Comparison of ENCODE assay signal across 7 mouse cellular contexts in the genomic region with DNA sequence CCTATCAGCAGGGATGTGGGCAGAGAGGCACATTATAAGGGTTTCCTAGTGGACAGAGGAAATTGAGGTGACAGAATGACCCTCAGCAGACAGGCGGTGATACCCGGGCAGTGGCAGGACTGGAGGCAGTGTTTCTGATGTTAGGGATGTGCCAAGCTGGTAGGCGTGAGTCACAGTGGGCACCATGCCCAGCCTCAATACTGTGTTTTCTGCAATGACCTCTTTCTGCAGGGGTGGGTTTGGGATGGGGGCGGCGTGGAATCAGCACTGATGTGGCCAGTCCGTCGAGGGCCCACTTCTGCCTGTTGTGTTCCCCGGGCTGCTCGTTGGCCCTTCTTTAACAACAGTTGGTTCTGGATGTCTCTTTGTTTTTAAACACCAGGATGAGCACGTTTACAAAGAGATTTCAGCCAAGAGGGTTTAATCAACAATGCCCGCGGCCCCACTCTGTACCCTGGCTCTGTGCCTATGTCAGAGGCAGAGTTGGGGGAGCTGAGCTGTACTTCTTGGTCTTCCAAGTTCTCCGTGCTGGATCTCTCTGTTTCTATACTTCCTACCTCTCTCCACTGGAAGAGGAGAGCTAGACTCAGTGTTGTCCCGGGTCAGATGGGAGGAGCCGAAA. TPM values are rescaled to one million over a fixed set of nuclear protein-coding genes. Genes with fewer than 3 reads are reported as not detected.
A peak's percentile ranks its signal among the peaks of the same experiment; 100 is the strongest.
DNase-seq lines count a peak whose midpoint lies in the region; ATAC-seq lines count a peak whose summit lies in the region.

No protein-coding gene starts in this region.

- peak; percentile 40 for DNase-seq in spleen, adult 12 weeks (ENCODE audit: low spot score)
- no peak for DNase-seq in spleen, adult 18-20 months
- peak; percentile 86 for DNase-seq in brain, adult 2 months (ENCODE audit: low read depth, low spot score)
- no peak for DNase-seq in heart, embryonic 10.5 days (ENCODE audit: low spot score)
- no peak for DNase-seq in c-Kit-positive CD71-positive TER-119-positive erythroid progenitor cells, embryonic 14.5 days (ENCODE audit: low spot score)

- H3K36me3 ChIP-seq in heart, embryonic 10.5 days: peaks cover 36% of the 10 kb centered on the region
- peaks cover 25% of the 10 kb centered on the region for H3K36me3 ChIP-seq in limb, embryonic 12.5 days
- H3K36me3 ChIP-seq in midbrain, embryonic 13.5 days: no peaks in the 10 kb centered on the region

- no peaks in the 10 kb centered on the region for H3K9me3 ChIP-seq in heart, embryonic 10.5 days
- no peaks in the 10 kb centered on the region for H3K9me3 ChIP-seq in limb, embryonic 12.5 days
- H3K9me3 ChIP-seq in midbrain, embryonic 13.5 days: no peaks in the 10 kb centered on the region

- peak overlapping the region; percentile 99 for H3K4me3 ChIP-seq in heart, embryonic 10.5 days
- peak overlapping the region; percentile 69 for H3K4me3 ChIP-seq in limb, embryonic 12.5 days (replicated peaks)
- 0 out of 2 replicates have a peak overlapping the region, but pooled peaks have one; percentile 37 for H3K4me3 ChIP-seq in midbrain, embryonic 13.5 days (replicated peaks)

- ATAC-seq in limb, embryonic 12.5 days (ENCODE audit: insufficient number of reproducible peaks, insufficient read depth, low FRiP score, low TSS enrichment, low read depth): no peak
- 0 out of 2 replicates have a peak, but pooled peaks have one; percentile 9 for ATAC-seq in midbrain, embryonic 13.5 days

- peaks cover 99% of the 10 kb centered on the region for H3K4me1 ChIP-seq in heart, embryonic 10.5 days
- H3K4me1 ChIP-seq in limb, embryonic 12.5 days (replicated peaks): peaks cover 67% of the 10 kb centered on the region
- peaks cover 38% of the 10 kb centered on the region for H3K4me1 ChIP-seq in midbrain, embryonic 13.5 days (replicated peaks)

- peak overlapping the region; percentile 77; the same call in 1 of the 2 replicates for H3K9ac ChIP-seq in limb, embryonic 12.5 days (replicated peaks)
- 0 out of 2 replicates have a peak overlapping the region, but pooled peaks have one; percentile 19 for H3K9ac ChIP-seq in midbrain, embryonic 13.5 days (replicated peaks)

- peak overlapping the region; percentile 99 for H3K27ac ChIP-seq in heart, embryonic 10.5 days
- peak overlapping the region; percentile 73; the same call in 1 of the 2 replicates for H3K27ac ChIP-seq in limb, embryonic 12.5 days
- H3K27ac ChIP-seq in midbrain, embryonic 13.5 days: no peak overlapping the region; the same call in 1 of the 2 replicates

- H3K27me3 ChIP-seq in heart, embryonic 10.5 days (ENCODE audit: insufficient read depth, poor library complexity, severe bottlenecking): no peaks in the 10 kb centered on the region
- peaks cover 23% of the 10 kb centered on the region for H3K27me3 ChIP-seq in limb, embryonic 12.5 days
- H3K27me3 ChIP-seq in midbrain, embryonic 13.5 days: peaks cover 53% of the 10 kb centered on the region

- WGBS in heart, embryonic 10.5 days: 30% methylated on average over 15 of the region's 15 CpGs
- 59% methylated on average over 15 of the region's 15 CpGs for WGBS in limb, embryonic 12.5 days
- 60% methylated on average over 15 of the region's 15 CpGs for WGBS in midbrain, embryonic 13.5 days

- H3K4me2 ChIP-seq in limb, embryonic 12.5 days: peak overlapping the region; percentile 84
- peak overlapping the region; percentile 51 for H3K4me2 ChIP-seq in midbrain, embryonic 13.5 days (replicated peaks)

RNA-seq across cellular contexts. Expression of a gene that starts 25.8 kb away (rescaled TPM):
- polyA plus RNA-seq in heart, embryonic 10.5 days (2016; fragmentation: Nextera tagmentation; extraction: Ambion mirVana): 6.8 and 7.8 TPM in 2 replicates
- 7.3 and 7.4 TPM in 2 replicates for polyA plus RNA-seq in limb, embryonic 12.5 days (2016; fragmentation: Nextera tagmentation; extraction: Ambion mirVana)
- 5.1 and 6.5 TPM in 2 replicates for polyA plus RNA-seq in midbrain, embryonic 13.5 days (2015; fragmentation: Nextera tagmentation; extraction: Ambion mirVana)

RNA-seq across cellular contexts. Expression of a gene that starts 59.0 kb away (rescaled TPM):
- 1.3 TPM in 2 replicates for polyA plus RNA-seq in heart, embryonic 10.5 days (2016; fragmentation: Nextera tagmentation; extraction: Ambion mirVana)
- polyA plus RNA-seq in limb, embryonic 12.5 days (2016; fragmentation: Nextera tagmentation; extraction: Ambion mirVana): 0.36 and 1.4 TPM in 2 replicates
- 0.88 and 1.2 TPM in 2 replicates for polyA plus RNA-seq in midbrain, embryonic 13.5 days (2015; fragmentation: Nextera tagmentation; extraction: Ambion mirVana)

Comparison
In these comparisons a context has a peak if more than half of its experiments do, and no peak if none do; other contexts are left out.
1. DNase-seq: peak in spleen, adult 12 weeks (single experiment) and brain, adult 2 months (single experiment); none in spleen, adult 18-20 months (0 of 2), heart, embryonic 10.5 days (single experiment) and c-Kit-positive CD71-positive TER-119-positive erythroid progenitor cells, embryonic 14.5 days (single experiment).
2. H3K4me3 ChIP-seq: peak in every context shown above with its lines; median percentile 99 in heart, embryonic 10.5 days; 69 in limb, embryonic 12.5 days; 37 in midbrain, embryonic 13.5 days.